Mouse (Mus musculus) heart, postnatal 0 days (tissue): ENCODE data around the gene Adarb1. TPM values are rescaled to one million over a fixed set of nuclear protein-coding genes. Genes with fewer than 3 reads are reported as not detected.
"Not testable (repeated sequence)": the region's sequence is repeated elsewhere in the genome, so short reads cannot be mapped to it uniquely, and the experiment has no call there.

Experiments used
- ATAC-seq: fragments of 200-750 bp; cut with Nextera tagmentation; 2 replicates; pipeline ENCODE4 v1.8.0; 2017; ENCODE audit warnings: low read depth, moderate number of reproducible peaks, moderate library complexity; ENCODE audit not compliant: insufficient read depth
- DNase-seq: peaks from one replicate; pipeline ENCODE4 v3.0.0-alpha.2; 2016; ENCODE audit warnings: low spot score
- H3K27ac ChIP-seq: fragments of 300-500 bp; sonication (generic); 2 replicates; pipeline ENCODE4 v1.5.1; 2014; ENCODE audit warnings: low read depth, mild to moderate bottlenecking
- H3K27me3 ChIP-seq: fragments of 300-500 bp; sonication (generic); 2 replicates; pipeline ENCODE4 v1.6.1; 2014; ENCODE audit warnings: low read length, mixed read lengths; ENCODE audit not compliant: control insufficient read depth, insufficient read depth
- H3K36me3 ChIP-seq: fragments of 300-500 bp; sonication (generic); replicated peaks from 2 replicates; pipeline ENCODE4 v1.6.1; 2014; ENCODE audit warnings: low read length, mixed read lengths; ENCODE audit not compliant: control insufficient read depth, insufficient read depth
- H3K4me1 ChIP-seq: fragments of 300-500 bp; sonication (generic); 2 replicates; pipeline ENCODE4 v1.6.1; 2014; ENCODE audit warnings: antibody characterized with exemption; ENCODE audit not compliant: control insufficient read depth, insufficient read depth
- H3K4me2 ChIP-seq: fragments of 300-500 bp; sonication (generic); 2 replicates; pipeline ENCODE4 v1.6.1; 2014; ENCODE audit warnings: low read depth, mild to moderate bottlenecking, low read length, moderate library complexity
- H3K4me3 ChIP-seq: fragments of 300-500 bp; sonication (generic); 2 replicates; pipeline ENCODE4 v1.5.1; 2014; ENCODE audit warnings: low read depth, low read length
- H3K9ac ChIP-seq: fragments of 300-500 bp; sonication (generic); replicated peaks from 2 replicates; pipeline ENCODE4 v1.6.1; 2014; ENCODE audit warnings: low read depth, low read length, mixed read lengths
- H3K9me3 ChIP-seq: fragments of 300-500 bp; sonication (generic); replicated peaks from 2 replicates; pipeline ENCODE4 v1.6.1; 2016; ENCODE audit warnings: low read length; ENCODE audit not compliant: control insufficient read depth
- CTCF ChIP-seq: IDR thresholded peaks from 2 replicates; pipeline ENCODE4 v1.5.1; 2016; ENCODE audit warnings: antibody characterized with exemption, control low read depth, low read depth
- EP300 ChIP-seq: IDR thresholded peaks from 2 replicates; pipeline ENCODE4 v1.6.1; 2016; ENCODE audit warnings: antibody characterized with exemption, low read depth
- WGBS: fragments of 180-500 bp; shearing (Covaris S2); extraction: QIAGEN DNeasy Blood & Tissue Kit; methylation state at CpG from one replicate; pipeline ENCODE4 v1.1.7; 2014; 5-methylcytosine and 5-hydroxymethylcytosine counted together
- polyA plus RNA-seq: library from polyadenylated mRNA; unstranded; fragments of >200 nt; fragmentation: Nextera tagmentation; extraction: Ambion mirVana; gene quantifications from 2 replicates; pipeline ENCODE4 v1.2.1, GENCODE M21; 2015
- total RNA-seq: library from RNA; depleted of rRNA; stranded (reverse); fragments of >200 nt; gene quantifications from 2 replicates; pipeline ENCODE4 v1.2.3, GENCODE M21; 2014; ENCODE audit warnings: low replicate concordance

Adarb1 gene
- total and polyA plus RNA-seq, 2 experiments from 2014 or later = 7.8 to 23.7 TPM

DNA sequence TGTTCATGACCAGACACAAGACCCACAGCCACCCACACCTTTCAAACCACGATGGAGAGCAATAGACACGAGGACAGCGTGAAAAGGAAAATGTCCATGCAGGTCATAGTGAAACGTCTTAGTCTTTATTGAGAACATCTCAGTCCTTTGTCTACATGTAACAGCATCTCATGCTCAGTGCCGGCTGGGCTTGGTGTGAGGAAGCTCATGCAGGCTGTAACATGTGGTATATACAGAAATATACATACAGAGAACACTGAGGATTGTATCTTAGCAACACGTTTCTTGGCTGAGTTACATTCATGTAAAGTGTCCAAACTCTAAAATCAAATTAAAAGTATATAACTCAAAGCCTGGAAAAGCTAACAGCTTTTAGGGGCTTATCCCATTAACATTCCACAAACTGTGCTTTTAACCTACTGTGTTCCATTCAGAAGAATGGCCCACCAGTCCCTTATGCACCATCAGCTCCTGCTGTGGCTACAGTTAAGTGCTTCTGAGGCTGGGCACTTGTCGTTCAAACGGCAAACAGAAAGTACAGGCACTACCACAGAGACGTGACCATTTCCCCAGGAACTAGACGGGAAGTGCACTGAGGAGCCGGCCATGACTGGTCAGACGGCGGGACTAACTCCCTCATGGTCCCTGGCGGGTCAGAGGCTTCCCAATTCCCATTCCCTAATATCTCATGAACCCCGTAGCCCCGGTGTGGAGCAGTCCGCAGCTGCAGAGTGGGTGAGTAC lies 127.3 kb downstream of the Adarb1 start:
- Histone ChIP-seq H3K4me1 (0 out of 2 replicates have a peak, but pooled peaks cover 5% of the 10 kb centered on the region), H3K4me2 (no peak overlapping the region), H3K9ac (no peak overlapping the region), H3K36me3 (peaks cover 29% of the 10 kb centered on the region), H3K9me3 (no peaks in the 10 kb centered on the region), H3K27me3 (no peaks in the 10 kb centered on the region), H3K27ac (no peak overlapping the region), H3K4me3 (no peak overlapping the region)
- no peak for DNase-seq
- 57% methylated on average over 17 of the region's 17 CpGs for WGBS
- no peak for ATAC-seq
- TF ChIP-seq CTCF = no peak
- TF ChIP-seq EP300 = no peak

- Histone ChIP-seq H3K9me3 (no peaks in the 10 kb centered on the region), H3K36me3 (peaks cover 21% of the 10 kb centered on the region), H3K27me3 (no peaks in the 10 kb centered on the region), H3K4me3 (no peak overlapping the region), H3K27ac (no peak overlapping the region), H3K9ac (no peak overlapping the region), H3K4me2 (no peak overlapping the region), H3K4me1 (0 out of 2 replicates have a peak, but pooled peaks cover 15% of the 10 kb centered on the region)
- DNase-seq = no peak
- TF ChIP-seq CTCF (no peak), EP300 (no peak)
- no peak for ATAC-seq
- 84% methylated on average over 8 of the region's 8 CpGs for WGBS
Observed at GRCm38 (mm10) chr10:77289559-77289958, 128.5 kb downstream of the Adarb1 start.

GRCm38 (mm10) chr10:77288639-77289195 lies 129.4 kb downstream of the Adarb1 start:
- 0 out of 2 replicates have a peak, but pooled peaks cover 16% of the 10 kb centered on the region for H3K4me1 ChIP-seq
- H3K36me3 ChIP-seq = peaks cover 14% of the 10 kb centered on the region
- no peak for DNase-seq
- H3K9ac ChIP-seq = no peak overlapping the region
- 19% methylated on average over 5 of the region's 5 CpGs for WGBS
- H3K4me2 ChIP-seq = no peak overlapping the region
- no peaks in the 10 kb centered on the region for H3K27me3 ChIP-seq
- TF ChIP-seq EP300 = no peak
- no peak for TF ChIP-seq CTCF
- no peak overlapping the region for H3K27ac ChIP-seq
- ATAC-seq = no peak
- no peaks in the 10 kb centered on the region for H3K9me3 ChIP-seq
- H3K4me3 ChIP-seq = no peak overlapping the region

GRCm38 (mm10) chr10:77287626-77288025 lies 130.4 kb downstream of the Adarb1 start:
- Histone ChIP-seq H3K4me1 (0 out of 2 replicates have a peak, but pooled peaks cover 16% of the 10 kb centered on the region), H3K27ac (no peak overlapping the region), H3K36me3 (peaks cover 4% of the 10 kb centered on the region; the same call in 1 of the 2 replicates), H3K9ac (no peak overlapping the region), H3K4me3 (no peak overlapping the region), H3K27me3 (no peaks in the 10 kb centered on the region), H3K9me3 (no peaks in the 10 kb centered on the region), H3K4me2 (no peak overlapping the region)
- no peak for TF ChIP-seq EP300
- no peak for TF ChIP-seq CTCF
- no peak for ATAC-seq
- WGBS = 59% methylated on average over 8 of the region's 8 CpGs
- DNase-seq = no peak

GRCm38 (mm10) chr10:77284832-77285231 lies 133.2 kb downstream of the Adarb1 start:
- H3K4me3 ChIP-seq = no peak overlapping the region
- no peak overlapping the region for H3K27ac ChIP-seq
- no peak overlapping the region for H3K9ac ChIP-seq
- H3K27me3 ChIP-seq = no peaks in the 10 kb centered on the region
- DNase-seq (no peak), ATAC-seq (no peak)
- no peaks in the 10 kb centered on the region for H3K36me3 ChIP-seq
- WGBS = 17% methylated on average over 6 of the region's 6 CpGs
- H3K4me1 ChIP-seq = 0 out of 2 replicates have a peak, but pooled peaks cover 16% of the 10 kb centered on the region
- H3K9me3 ChIP-seq = no peaks in the 10 kb centered on the region
- TF ChIP-seq CTCF (no peak), EP300 (no peak)
- H3K4me2 ChIP-seq = no peak overlapping the region

- no peaks in the 10 kb centered on the region for H3K36me3 ChIP-seq
- WGBS = 22% methylated on average over 6 of the region's 6 CpGs
- ATAC-seq = 0 out of 2 replicates have a peak, but pooled peaks have one; percentile 51
- peak; percentile 78 for DNase-seq
- H3K9ac ChIP-seq = no peak overlapping the region
- no peak overlapping the region for H3K4me2 ChIP-seq
- no peak overlapping the region for H3K4me3 ChIP-seq
- H3K9me3 ChIP-seq = no peaks in the 10 kb centered on the region
- TF ChIP-seq CTCF = peak; percentile 98
- TF ChIP-seq EP300 = no peak
- no peaks in the 10 kb centered on the region for H3K27me3 ChIP-seq
- H3K4me1 ChIP-seq = 0 out of 2 replicates have a peak, but pooled peaks cover 12% of the 10 kb centered on the region
- no peak overlapping the region for H3K27ac ChIP-seq
Observed at GRCm38 (mm10) chr10:77282822-77283221, 135.2 kb downstream of the Adarb1 start.

GRCm38 (mm10) chr10:77282085-77282484 lies 136.0 kb downstream of the Adarb1 start:
- not testable (repeated sequence) for H3K9me3 ChIP-seq, H3K9ac ChIP-seq, DNase-seq, H3K27me3 ChIP-seq, H3K27ac ChIP-seq, H3K4me3 ChIP-seq, H3K4me2 ChIP-seq, ATAC-seq, H3K36me3 ChIP-seq
- H3K4me1 ChIP-seq = 0 out of 2 replicates have a peak, but pooled peaks cover 12% of the 10 kb centered on the region
- WGBS = 80% methylated on average over 1 of the region's 1 CpGs
